Mouse (Mus musculus) heart, adult 11 months (tissue): ENCODE results near the gene Ahr.

Source experiments
- DNase-seq: peaks from one replicate; pipeline ENCODE4 v3.0.0; 2022

Gene Ahr

GRCm38 (mm10) chr12:35501476-35501875 is 33.4 kb downstream of the Ahr start:
- peak; percentile 58 for DNase-seq

- DNase-seq: peak; percentile 90
Observed at GRCm38 (mm10) chr12:35495195-35495594, 39.6 kb downstream of the Ahr start.

- no peak for DNase-seq
Observed at GRCm38 (mm10) chr12:35480764-35481163, 54.1 kb downstream of the Ahr start.

DNA sequence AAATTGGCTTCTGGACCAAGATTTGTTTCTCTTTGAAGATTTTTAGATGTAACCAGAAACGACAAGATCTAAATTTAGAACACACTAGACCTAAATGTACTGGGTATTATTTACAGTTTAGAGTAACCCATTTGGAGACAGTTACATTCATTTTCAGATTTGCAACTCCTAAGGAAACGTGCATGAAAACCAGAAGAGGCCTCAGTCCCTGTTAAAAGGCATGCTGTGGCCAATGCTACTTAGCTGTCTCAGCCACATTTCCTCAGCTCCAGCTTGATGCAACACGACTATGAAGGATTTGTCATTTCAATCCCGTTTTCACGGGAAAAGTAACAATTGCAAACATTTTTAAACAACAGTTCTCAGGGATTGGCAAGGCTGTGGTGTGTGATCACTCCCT is 55.9 kb downstream of the Ahr start:
- DNase-seq: no peak

DNA sequence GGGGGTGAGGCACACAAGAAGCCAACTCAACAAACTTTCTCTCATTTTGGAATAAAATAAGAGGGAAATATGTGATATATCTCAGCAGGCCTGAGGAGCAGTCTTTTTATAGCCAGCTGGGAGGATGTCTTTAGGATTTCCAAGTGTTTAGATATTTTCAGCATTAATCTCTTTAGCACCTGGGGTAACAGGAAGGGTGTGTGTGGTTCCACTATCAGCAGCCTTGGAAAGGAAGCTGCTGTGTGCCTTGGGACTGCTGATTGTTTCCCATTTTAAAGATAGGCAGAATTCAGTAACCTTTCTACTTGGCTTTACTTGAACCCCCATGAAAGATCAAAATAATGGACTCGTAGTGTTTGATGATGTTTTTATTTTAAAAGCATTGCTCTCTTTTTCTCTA is 71.4 kb downstream of the Ahr start:
- peak; percentile 95 for DNase-seq

DNA sequence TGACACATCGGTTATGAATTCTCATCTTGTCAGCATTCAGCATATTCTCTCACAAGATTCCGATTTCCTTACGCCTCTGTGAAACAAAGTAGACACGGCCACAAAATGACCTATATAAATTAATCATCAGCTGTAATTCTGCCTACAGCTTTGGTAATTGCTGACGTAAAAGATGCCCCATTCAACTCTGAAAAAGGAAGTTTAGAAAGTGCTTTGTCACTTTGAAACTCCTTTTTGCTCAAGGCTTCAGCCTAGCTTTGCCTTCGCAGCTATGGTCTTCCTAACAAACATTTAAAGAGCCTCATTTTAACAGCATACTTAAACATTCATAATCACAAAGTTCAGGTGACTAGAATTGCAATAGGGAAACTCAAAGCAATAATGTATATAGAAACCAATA is 72.2 kb downstream of the Ahr start:
- DNase-seq: no peak

DNA sequence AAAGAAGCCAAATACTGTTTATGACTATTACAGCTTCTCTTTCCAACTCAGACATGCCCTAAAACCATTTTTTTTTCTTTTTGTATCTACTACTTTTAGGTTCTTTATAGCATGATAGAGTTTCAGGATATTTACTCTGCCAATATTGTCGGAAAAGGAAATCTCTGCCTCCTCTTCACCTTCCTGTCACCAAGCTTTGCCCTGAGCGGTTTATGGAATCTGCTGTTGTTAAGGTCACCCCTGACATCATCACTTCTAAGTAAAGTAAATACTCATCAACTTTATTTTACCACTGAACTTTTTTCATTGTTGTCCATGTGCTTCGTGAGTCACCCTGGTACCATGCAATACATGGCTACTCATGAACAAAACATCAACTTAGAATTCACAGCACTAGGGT is 75.2 kb downstream of the Ahr start:
- DNase-seq: no peak
